Mouse (Mus musculus) ovary, adult 2 months (tissue): ENCODE results near the gene Slc25a48. TPM values are rescaled to one million over a fixed set of nuclear protein-coding genes. Genes with fewer than 3 reads are reported as not detected.

Experiments
- polyA plus RNA-seq: library from polyadenylated mRNA; depleted of rRNA; stranded (reverse); fragments of >200 nt; gene quantifications from 2 replicates; pipeline ENCODE4 v1.2.3, GENCODE M21; 2012; rRNA removed

Gene Slc25a48
- 22.8 and 36.1 TPM in 2 replicates for polyA plus RNA-seq

GRCm38 (mm10) chr13:56438211-56439075 is at the start of gene Slc25a48:
Slc25a48 (plus strand) TSS chr13:56438355.

GRCm38 (mm10) chr13:56426365-56426764 is 11.8 kb upstream of the Slc25a48 start, which contains the start of gene Gm3045:
Gm3045 (plus strand) TSS chr13:56426594.

GRCm38 (mm10) chr13:56482146-56482545 is 44.0 kb downstream of the Slc25a48 start, which contains the start of gene Il9:
Il9 (minus strand) TSS chr13:56482246.

DNA sequence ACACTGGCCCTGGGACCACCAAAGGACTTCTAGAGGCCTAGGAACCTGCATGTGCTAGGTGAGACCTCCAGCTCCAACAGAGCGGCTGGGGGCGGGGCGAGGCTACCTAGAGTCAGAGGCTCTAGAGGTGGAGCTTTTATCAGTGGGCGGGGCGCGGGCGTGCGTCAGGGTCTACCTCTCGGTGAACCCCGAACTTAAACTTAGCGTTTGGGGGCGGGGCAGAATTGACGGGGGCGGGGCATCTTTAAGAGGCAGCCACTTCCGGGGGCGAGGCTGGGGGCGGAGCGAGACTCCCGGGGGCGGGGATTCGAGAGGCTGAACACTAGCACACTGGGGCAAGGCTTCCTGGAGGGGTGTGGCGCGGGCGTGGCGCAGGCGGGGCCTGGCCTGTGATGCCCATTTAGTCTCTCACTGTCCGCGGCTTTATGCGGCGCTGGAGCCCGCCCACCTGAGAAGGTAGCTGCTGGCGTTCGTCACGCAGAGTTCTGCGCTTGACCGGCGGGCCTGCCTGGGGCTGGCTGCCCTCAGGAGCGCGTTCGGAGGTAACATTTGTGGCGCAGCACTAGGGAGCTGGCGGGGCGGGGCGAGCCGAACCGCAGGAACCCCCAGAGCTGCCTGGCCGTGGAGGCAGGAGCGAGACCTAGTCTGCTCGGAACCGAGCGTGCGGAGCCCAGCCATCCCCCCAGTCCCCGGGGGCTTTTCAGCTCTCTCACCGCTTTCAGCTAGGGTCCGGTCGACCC is 84.1 kb downstream of the Slc25a48 start, which contains the start of gene Fbxl21:
Fbxl21 (plus strand) TSS at position 392 of the 740 bp plus-strand sequence.

Other genes starting within 250 kb of the Slc25a48 start
- not detected in 2 replicates for gene Neurog1, start 186.2 kb upstream of the Slc25a48 start, polyA plus RNA-seq
- 224 and 380 TPM in 2 replicates for gene Cxcl14, start 141.8 kb upstream of the Slc25a48 start, polyA plus RNA-seq
- not detected in 2 replicates for gene Gm3045, start 11.8 kb upstream of the Slc25a48 start, polyA plus RNA-seq
- gene Il9, start 43.9 kb downstream of the Slc25a48 start, polyA plus RNA-seq, result not detected in 2 replicates
- 0.93 and 2.4 TPM in 2 replicates for gene Fbxl21, start 84.1 kb downstream of the Slc25a48 start, polyA plus RNA-seq
- not detected in 2 replicates for gene Lect2, start 110.1 kb downstream of the Slc25a48 start, polyA plus RNA-seq
- 127 and 202 TPM in 2 replicates for gene Tgfbi, start 171.2 kb downstream of the Slc25a48 start, polyA plus RNA-seq